ENCODE assay signal across 8 mouse cellular contexts in the genomic region with DNA sequence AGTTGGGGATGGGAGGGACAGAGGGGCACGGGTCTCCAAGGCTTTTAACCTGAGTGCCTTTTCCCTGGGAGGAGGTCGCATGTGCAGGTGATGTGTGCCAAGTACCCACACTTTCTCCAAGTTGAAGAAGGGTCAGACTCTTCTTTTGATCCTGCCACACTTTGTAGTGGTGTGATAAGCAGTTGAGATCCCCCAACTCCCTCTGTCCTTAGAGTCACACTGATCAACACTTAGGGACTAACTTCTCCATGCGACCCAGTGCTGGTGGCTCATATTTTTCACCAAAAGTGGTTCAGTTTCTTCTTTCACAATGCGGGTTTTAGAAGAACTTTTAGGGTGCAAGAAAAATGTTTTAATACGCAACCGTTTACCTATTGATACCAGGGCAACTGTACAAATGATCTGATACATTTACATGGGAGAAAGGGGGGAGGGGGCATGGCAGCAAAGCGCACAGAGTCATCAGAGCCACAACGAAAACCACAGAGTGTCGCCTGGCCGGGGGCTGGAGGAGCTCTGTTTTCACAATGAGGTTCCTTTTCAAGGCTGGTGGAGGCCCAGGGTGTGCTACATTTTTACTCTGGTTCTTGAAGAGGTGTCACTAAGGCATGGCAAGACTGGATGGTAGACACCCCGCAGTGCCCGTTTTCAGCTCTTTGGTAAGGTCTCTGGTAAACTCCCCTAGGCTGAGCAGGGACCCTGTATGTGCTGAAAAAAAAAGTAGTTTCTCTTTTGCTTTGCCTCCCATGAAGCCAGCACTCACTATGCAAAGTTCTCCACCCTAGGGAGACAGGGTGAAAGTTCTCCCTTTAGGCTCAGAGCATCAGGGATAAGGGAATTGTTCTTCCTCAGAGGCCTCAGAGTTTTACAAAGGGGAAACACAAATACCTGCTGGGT. TPM values are rescaled to one million over a fixed set of nuclear protein-coding genes. Genes with fewer than 3 reads are reported as not detected.
DNase-seq lines count a peak whose midpoint lies in the region; ATAC-seq and TF ChIP-seq lines count a peak whose summit lies in the region.

No protein-coding gene starts in this region.

- H3K27me3 ChIP-seq in cerebellum, adult 2 months (ENCODE audit: control insufficient read depth, insufficient read depth, low read length), result no peaks in the 10 kb centered on the region
- H3K27me3 ChIP-seq in lung, embryonic 16.5 days (ENCODE audit: control insufficient read depth, insufficient read depth, low read depth, low read length), result no peaks in the 10 kb centered on the region; the same call in 1 of the 2 replicates

- peak overlapping the region; percentile 24 for H3K4me3 ChIP-seq in cerebellum, adult 2 months (replicated peaks; ENCODE audit: insufficient read depth, low read depth, low read length)
- H3K4me3 ChIP-seq in lung, embryonic 16.5 days (ENCODE audit: low read length), result peak overlapping the region; percentile 56

- H3K27ac ChIP-seq in cerebellum, adult 2 months (ENCODE audit: insufficient read depth, low read length), result no peak overlapping the region
- peak overlapping the region; percentile 80 for H3K27ac ChIP-seq in lung, embryonic 16.5 days (ENCODE audit: low read length)

- H3K9ac ChIP-seq in lung, embryonic 16.5 days (ENCODE audit: low read length), result peak overlapping the region; percentile 77

- H3K4me2 ChIP-seq in lung, embryonic 16.5 days (ENCODE audit: low read depth, low read length), result peak overlapping the region; percentile 96

- no peak for TF ChIP-seq CTCF in cerebellum, adult 2 months (IDR thresholded peaks at IDR 0.05; ENCODE audit: borderline replicate concordance, insufficient read depth, low read depth, low read length)

- H3K9me3 ChIP-seq in lung, embryonic 16.5 days (ENCODE audit: control insufficient read depth, low read length), result no peaks in the 10 kb centered on the region

- H3K36me3 ChIP-seq in lung, embryonic 16.5 days (ENCODE audit: control insufficient read depth, insufficient read depth, low read length), result no peaks in the 10 kb centered on the region

- peak; percentile 59 to 60 for ATAC-seq in hematopoietic stem cell, adult 5-6 weeks (replicated peaks in 1 of 2; ENCODE audit: insufficient read depth in 1 of 2, low FRiP score in 2 of 2, low TSS enrichment in 1 of 2, low read depth in 1 of 2, poor library complexity in 2 of 2, severe bottlenecking in 2 of 2)
- no peak; the same call in 1 of the 2 replicates for ATAC-seq in lung, embryonic 16.5 days (ENCODE audit: low read depth)
- ATAC-seq in activated CD4-positive, CD25-positive, alpha-beta regulatory T cell, adult 4 months, result no peak

- DNase-seq in cerebellum, adult 2 months, result no peak
- DNase-seq in cerebellum, adult 8-10 months, result no peak
- peak; percentile 3 for DNase-seq in Muller cell, postnatal 12 days (ENCODE audit: inconsistent ontology term)
- no peak for DNase-seq in right cerebral cortex, adult 2 months (ENCODE audit: low spot score in 2 of 2)
- no peak for DNase-seq in left cerebral cortex, adult 18-20 months (ENCODE audit: low spot score in 2 of 2)

- no peak for TF ChIP-seq POLR2A in cerebellum, adult 2 months (IDR thresholded peaks at IDR 0.05; ENCODE audit: borderline replicate concordance, insufficient read depth, low read length)

- 63% methylated on average over 12 of the region's 12 CpGs for WGBS in cerebellum, adult 2 months
- 41% methylated on average over 12 of the region's 12 CpGs for WGBS in lung, embryonic 16.5 days

- H3K4me1 ChIP-seq in cerebellum, adult 2 months (ENCODE audit: control insufficient read depth, insufficient read depth, low read length), result peaks cover 3% of the 10 kb centered on the region; the same call in 1 of the 2 replicates
- H3K4me1 ChIP-seq in lung, embryonic 16.5 days (replicated peaks; ENCODE audit: control insufficient read depth, insufficient read depth, low read length), result peaks cover 25% of the 10 kb centered on the region

RNA-seq across cellular contexts. Expression of gene Lrmda, which starts 0.7 kb away (rescaled TPM):
- 0.57 and 0.65 TPM in 2 replicates for polyA plus RNA-seq in cerebellum, adult 2 months (2012; rRNA removed)
- 23.9 and 35.8 TPM in 2 replicates for total RNA-seq in hematopoietic stem cell, adult 5-6 weeks (2017)
- polyA plus RNA-seq in lung, embryonic 16.5 days (2015; fragmentation: Nextera tagmentation; extraction: Ambion mirVana), result 1.2 and 1.3 TPM in 2 replicates
- polyA plus RNA-seq in activated CD4-positive, CD25-positive, alpha-beta regulatory T cell, adult 4 months (2017; shearing (Covaris generic)), result not detected
- 1 to 10 TPM; 1.4 to 1.7 TPM for total RNA-seq in left cerebral cortex, adult 18-20 months (2021)

RNA-seq across cellular contexts. Expression of gene Zfp503, which starts 30.8 kb away (rescaled TPM):
- 4.0 and 4.4 TPM in 2 replicates for polyA plus RNA-seq in cerebellum, adult 2 months (2012; rRNA removed)
- 0.40 and 1.4 TPM in 2 replicates for total RNA-seq in hematopoietic stem cell, adult 5-6 weeks (2017)
- polyA plus RNA-seq in lung, embryonic 16.5 days (2015; fragmentation: Nextera tagmentation; extraction: Ambion mirVana), result 14.2 and 17.1 TPM in 2 replicates
- not detected for polyA plus RNA-seq in activated CD4-positive, CD25-positive, alpha-beta regulatory T cell, adult 4 months (2017; shearing (Covaris generic))
- total RNA-seq in left cerebral cortex, adult 18-20 months (2021), result 1 to 10 TPM; 3.9 to 4.5 TPM

Comparison
In these comparisons a context has a peak if more than half of its experiments do, and no peak if none do; other contexts are left out.
1. ATAC-seq: peak in hematopoietic stem cell, adult 5-6 weeks (2 of 2); none in lung, embryonic 16.5 days (single experiment) and activated CD4-positive, CD25-positive, alpha-beta regulatory T cell, adult 4 months (single experiment).